Mouse (Mus musculus) hindbrain, embryonic 14.5 days (tissue): ENCODE data around the gene Gm43517. TPM values are rescaled to one million over a fixed set of nuclear protein-coding genes. Genes with fewer than 3 reads are reported as not detected.

ENCODE experiments used
- ATAC-seq: fragments of 200-750 bp; cut with Nextera tagmentation; 2 replicates; pipeline ENCODE4 v1.8.0; 2017; ENCODE audit warnings: moderate number of reproducible peaks, mild to moderate bottlenecking, moderate TSS enrichment, moderate library complexity; ENCODE audit not compliant: low FRiP score
- DNase-seq: peaks from one replicate; pipeline ENCODE4 v3.0.0-alpha.2; 2015; ENCODE audit warnings: low spot score
- H3K27ac ChIP-seq: fragments of 300-500 bp; sonication (generic); 2 replicates; pipeline ENCODE4 v1.5.1; 2014; ENCODE audit warnings: mild to moderate bottlenecking, moderate library complexity
- H3K27me3 ChIP-seq: fragments of 300-500 bp; sonication (generic); 2 replicates; pipeline ENCODE4 v1.6.1; 2014; ENCODE audit warnings: mild to moderate bottlenecking, low read length, mixed read lengths; ENCODE audit not compliant: control insufficient read depth, insufficient read depth
- H3K36me3 ChIP-seq: fragments of 300-500 bp; sonication (generic); replicated peaks from 2 replicates; pipeline ENCODE4 v1.6.1; 2014; ENCODE audit not compliant: control insufficient read depth, insufficient read depth
- H3K4me1 ChIP-seq: fragments of 300-500 bp; sonication (generic); replicated peaks from 2 replicates; pipeline ENCODE4 v1.6.1; 2014; ENCODE audit warnings: antibody characterized with exemption, low read length, mixed read lengths; ENCODE audit not compliant: control insufficient read depth, insufficient read depth
- H3K4me2 ChIP-seq: fragments of 300-500 bp; sonication (generic); replicated peaks from 2 replicates; pipeline ENCODE4 v1.6.1; 2014; ENCODE audit warnings: mild to moderate bottlenecking, moderate library complexity
- H3K4me3 ChIP-seq: fragments of 300-500 bp; sonication (generic); replicated peaks from 2 replicates; pipeline ENCODE4 v1.5.1; 2014; ENCODE audit warnings: mild to moderate bottlenecking, low read length
- H3K9ac ChIP-seq: fragments of 300-500 bp; sonication (generic); 2 replicates; pipeline ENCODE4 v1.6.1; 2014
- H3K9me3 ChIP-seq: fragments of 300-500 bp; sonication (generic); 2 replicates; pipeline ENCODE4 v1.6.1; 2016; ENCODE audit warnings: low read length; ENCODE audit not compliant: control insufficient read depth
- WGBS: fragments of 180-500 bp; shearing (Covaris S2); extraction: QIAGEN DNeasy Blood & Tissue Kit; methylation state at CpG from one replicate; pipeline ENCODE4 v1.1.7; 2014; 5-methylcytosine and 5-hydroxymethylcytosine counted together
- polyA plus RNA-seq: library from polyadenylated mRNA; unstranded; fragments of >200 nt; fragmentation: Nextera tagmentation; extraction: Ambion mirVana; gene quantifications from 2 replicates; pipeline ENCODE4 v1.2.1, GENCODE M21; 2014

Gene Gm43517
- polyA plus RNA-seq, 1 experiment from 2014 or later: not detected

GRCm38 (mm10) chr12:49383521-49384133 is 1.3 kb upstream of the Gm43517 start:
- ATAC-seq (peak; percentile 36), DNase-seq (no peak)
- Histone ChIP-seq H3K9ac (no peak overlapping the region), H3K4me2 (peak overlapping the region; percentile 34), H3K27ac (no peak overlapping the region), H3K27me3 (peaks cover 82% of the 10 kb centered on the region), H3K36me3 (no peaks in the 10 kb centered on the region), H3K4me1 (no peaks in the 10 kb centered on the region), H3K9me3 (no peaks in the 10 kb centered on the region), H3K4me3 (peak overlapping the region; percentile 18)
- under 1% methylated on average over 54 of the region's 67 CpGs for WGBS

GRCm38 (mm10) chr12:49384295-49384875 is 589 bp upstream of the Gm43517 start:
- Histone ChIP-seq H3K4me3 (no peak overlapping the region), H3K36me3 (no peaks in the 10 kb centered on the region), H3K4me1 (no peaks in the 10 kb centered on the region), H3K4me2 (peak overlapping the region; percentile 21), H3K9me3 (no peaks in the 10 kb centered on the region), H3K27ac (no peak overlapping the region), H3K27me3 (peaks cover 81% of the 10 kb centered on the region), H3K9ac (no peak overlapping the region)
- WGBS: under 1% methylated on average over 54 of the region's 66 CpGs
- ATAC-seq (no peak), DNase-seq (no peak)

- peaks cover 81% of the 10 kb centered on the region for H3K27me3 ChIP-seq
- H3K4me2 ChIP-seq: no peak overlapping the region
- ATAC-seq (peak; percentile 22; the same call in 1 of the 2 replicates), DNase-seq (no peak)
- WGBS: under 1% methylated on average over 23 of the region's 23 CpGs
- no peak overlapping the region for H3K4me3 ChIP-seq
- no peak overlapping the region for H3K9ac ChIP-seq
- no peaks in the 10 kb centered on the region for H3K36me3 ChIP-seq
- H3K27ac ChIP-seq: no peak overlapping the region
- no peaks in the 10 kb centered on the region for H3K9me3 ChIP-seq
- no peaks in the 10 kb centered on the region for H3K4me1 ChIP-seq
Measured at GRCm38 (mm10) chr12:49385631-49385990, 637 bp downstream of the Gm43517 start.

DNA sequence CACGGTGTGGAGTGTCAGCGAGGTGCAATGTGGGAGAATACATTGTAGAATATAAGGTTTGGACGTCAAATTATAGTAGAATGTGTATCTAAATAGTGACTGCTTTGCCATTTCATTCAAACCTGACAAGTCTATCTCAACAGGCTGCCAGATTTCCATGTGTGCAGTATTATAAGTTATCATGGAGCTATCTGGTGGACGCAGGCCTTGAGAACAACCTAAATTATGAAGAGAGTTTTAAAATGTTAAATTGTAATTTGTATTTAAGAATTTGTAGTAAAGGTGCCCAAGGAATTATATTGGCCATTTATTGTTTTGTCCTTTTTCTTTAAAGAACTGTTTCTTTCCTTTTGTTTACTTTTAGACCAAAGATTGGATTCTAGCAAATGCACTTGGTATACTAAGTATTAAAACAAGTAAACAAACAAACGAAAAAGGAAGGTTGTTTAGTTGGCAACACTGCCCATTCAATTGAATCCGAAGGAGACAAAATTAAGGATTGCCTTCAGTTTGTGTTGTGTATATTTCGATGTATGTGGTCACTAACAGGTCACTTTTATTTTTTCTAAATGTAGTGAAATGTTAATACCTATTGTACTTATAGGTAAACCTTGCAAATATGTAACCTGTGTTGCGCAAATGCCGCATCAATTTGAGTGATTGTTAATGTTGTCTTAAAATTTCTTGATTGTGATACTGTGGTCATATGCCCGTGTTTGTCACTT is 1.3 kb downstream of the Gm43517 start:
- Histone ChIP-seq H3K27me3 (peaks cover 81% of the 10 kb centered on the region), H3K4me2 (no peak overlapping the region), H3K9me3 (no peaks in the 10 kb centered on the region), H3K36me3 (no peaks in the 10 kb centered on the region), H3K4me1 (no peaks in the 10 kb centered on the region), H3K4me3 (no peak overlapping the region), H3K9ac (no peak overlapping the region), H3K27ac (no peak overlapping the region)
- ATAC-seq (no peak), DNase-seq (peak; percentile 64)
- WGBS: 11% methylated on average over 10 of the region's 10 CpGs

DNA sequence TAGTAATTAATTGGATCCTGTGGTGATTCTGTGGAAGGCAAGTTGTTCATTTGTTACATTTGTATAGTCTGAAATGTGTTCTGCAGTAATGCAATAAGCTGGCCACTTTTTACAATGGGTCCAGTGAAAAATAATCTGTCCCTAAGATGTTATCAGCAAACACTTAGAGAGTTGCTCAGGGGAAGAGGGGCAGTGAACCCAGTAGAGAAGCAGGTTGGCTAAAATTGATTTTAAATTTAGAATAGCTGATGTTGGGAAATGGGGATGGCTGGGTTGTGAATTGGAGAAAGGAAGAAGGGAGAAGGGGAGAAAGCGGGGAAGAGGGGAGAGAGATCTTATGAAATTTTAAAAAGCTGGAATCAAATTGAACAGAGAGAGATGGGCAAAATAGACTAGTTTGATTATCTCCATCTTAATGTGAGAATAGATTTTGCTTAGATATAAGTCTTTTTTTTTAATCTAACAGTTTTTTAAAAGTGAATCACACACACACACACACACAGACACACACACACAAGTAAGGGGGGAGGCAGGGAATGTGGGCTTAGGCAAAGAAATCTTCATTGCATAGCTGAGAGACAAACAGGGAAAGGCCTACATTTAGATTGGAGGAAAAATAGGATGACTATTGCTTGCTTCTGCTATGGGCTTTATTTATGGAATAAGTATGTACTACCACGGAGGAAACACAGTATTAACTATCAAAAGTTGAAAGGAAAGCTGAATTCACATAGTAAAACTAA is 3.1 kb downstream of the Gm43517 start:
- ATAC-seq (no peak), DNase-seq (peak; percentile 23)
- no peaks in the 10 kb centered on the region for H3K4me1 ChIP-seq
- no peak overlapping the region for H3K4me2 ChIP-seq
- H3K27ac ChIP-seq: no peak overlapping the region
- H3K36me3 ChIP-seq: no peaks in the 10 kb centered on the region
- 10% methylated on average over 2 of the region's 2 CpGs for WGBS
- H3K9ac ChIP-seq: no peak overlapping the region
- H3K9me3 ChIP-seq: no peaks in the 10 kb centered on the region
- H3K4me3 ChIP-seq: no peak overlapping the region
- H3K27me3 ChIP-seq: peaks cover 86% of the 10 kb centered on the region

DNA sequence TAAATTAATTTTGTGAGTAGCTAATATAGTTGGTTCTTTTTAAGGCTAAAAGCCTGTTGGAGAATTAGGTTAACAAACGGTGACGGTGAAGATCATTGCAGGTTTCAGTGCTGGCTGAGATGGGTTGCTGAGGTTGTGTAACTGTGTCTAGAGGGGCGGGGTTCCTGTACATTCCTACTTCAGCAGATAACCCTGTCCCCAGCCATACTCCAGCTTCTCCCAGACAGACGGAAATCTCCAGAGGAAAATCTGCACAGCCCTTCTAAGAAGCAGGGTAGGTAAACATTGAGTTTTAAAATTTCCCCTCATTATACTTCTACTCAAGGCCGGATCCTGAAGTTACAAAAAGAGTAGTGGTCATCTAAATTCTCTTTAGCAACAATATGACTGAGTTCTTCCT is 4.7 kb downstream of the Gm43517 start:
- Histone ChIP-seq H3K27me3 (peaks cover 87% of the 10 kb centered on the region), H3K9ac (no peak overlapping the region), H3K27ac (no peak overlapping the region), H3K36me3 (no peaks in the 10 kb centered on the region), H3K4me3 (no peak overlapping the region), H3K4me2 (no peak overlapping the region), H3K4me1 (no peaks in the 10 kb centered on the region), H3K9me3 (no peaks in the 10 kb centered on the region)
- 5% methylated on average over 5 of the region's 5 CpGs for WGBS
- ATAC-seq (no peak), DNase-seq (no peak)

DNA sequence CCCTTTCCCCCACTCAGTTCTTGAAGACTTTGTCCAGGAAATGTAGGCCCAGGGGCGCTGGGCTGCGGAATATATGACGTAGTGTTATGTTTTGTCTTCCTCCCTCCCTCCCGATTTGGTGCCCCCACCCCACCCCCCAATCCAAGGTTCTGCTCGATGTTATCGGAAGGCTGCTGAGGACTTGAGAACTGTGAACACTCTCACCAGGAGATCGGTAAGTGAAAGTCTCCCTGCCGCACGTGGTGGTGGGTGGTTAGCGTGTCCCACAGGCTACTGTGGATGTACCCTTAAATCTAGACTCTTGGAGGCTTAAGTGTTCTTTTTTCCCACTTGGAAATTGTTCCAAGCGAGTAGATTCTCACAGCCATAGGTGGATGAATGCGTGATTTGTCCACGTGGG is 5.3 kb downstream of the Gm43517 start:
- Histone ChIP-seq H3K4me2 (no peak overlapping the region), H3K27me3 (peaks cover 87% of the 10 kb centered on the region), H3K4me3 (no peak overlapping the region), H3K4me1 (no peaks in the 10 kb centered on the region), H3K9ac (no peak overlapping the region), H3K27ac (no peak overlapping the region), H3K9me3 (no peaks in the 10 kb centered on the region), H3K36me3 (no peaks in the 10 kb centered on the region)
- ATAC-seq (no peak), DNase-seq (peak; percentile 26)
- WGBS: under 1% methylated on average over 13 of the region's 13 CpGs

DNA sequence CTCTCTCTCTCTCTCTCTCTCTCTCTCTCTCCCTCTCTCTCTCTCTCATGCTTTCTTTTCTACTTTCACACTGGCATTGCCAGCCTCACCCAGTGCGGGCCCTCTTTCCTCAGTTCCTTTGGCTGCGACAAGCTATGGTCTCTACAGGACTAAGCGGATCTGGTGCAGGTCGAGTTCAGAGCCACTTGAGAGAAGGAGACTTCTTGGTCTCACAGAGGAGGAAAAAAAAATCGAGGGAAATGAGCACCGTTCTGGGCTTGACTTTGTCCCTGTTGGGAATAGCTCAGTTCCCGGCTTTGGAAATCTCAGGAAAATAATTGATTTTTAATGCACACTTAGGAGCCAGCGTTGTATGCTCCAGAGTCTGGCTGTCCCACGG is 5.9 kb downstream of the Gm43517 start:
- Histone ChIP-seq H3K27me3 (peaks cover 86% of the 10 kb centered on the region), H3K36me3 (no peaks in the 10 kb centered on the region), H3K9me3 (no peaks in the 10 kb centered on the region), H3K4me2 (peak overlapping the region; percentile 41), H3K4me3 (0 out of 2 replicates have a peak overlapping the region, but pooled peaks have one; percentile 15), H3K27ac (no peak overlapping the region), H3K4me1 (no peaks in the 10 kb centered on the region), H3K9ac (no peak overlapping the region)
- ATAC-seq: no peak
- 1% methylated on average over 9 of the region's 9 CpGs for WGBS
- DNase-seq: no peak
